Mouse (Mus musculus) G1E (cell line): Measurements from ENCODE around the gene Cep295.

Source experiments
- CTCF ChIP-seq: IDR thresholded peaks from 2 replicates; pipeline ENCODE4 v1.5.1; 2012; ENCODE audit warnings: low read depth, low read length, inconsistent platforms, mixed read lengths
- GATA1 ChIP-seq: IDR thresholded peaks from 2 replicates; pipeline ENCODE4 v1.6.1; 2012; ENCODE audit warnings: borderline replicate concordance, low read length, inconsistent platforms, mixed read lengths
- POLR2AphosphoS5 ChIP-seq: IDR thresholded peaks from 2 replicates; pipeline ENCODE4 v1.6.1; 2012; ENCODE audit warnings: low read depth, low read length, inconsistent platforms; ENCODE audit not compliant: insufficient replicate concordance
- TAL1 ChIP-seq: conservative IDR thresholded peaks from 2 replicates; pipeline ENCODE4 v1.6.1; 2012; ENCODE audit warnings: low read depth, low read length, inconsistent platforms, mixed read lengths

GRCm38 (mm10) chr9:15313633-15314032 is 44.0 kb downstream of the Cep295 start:
- TF ChIP-seq CTCF (no peak), TAL1 (no peak), GATA1 (no peak), POLR2AphosphoS5 (no peak)
